Mouse (Mus musculus) hindbrain, embryonic 15.5 days (tissue): Measurements from ENCODE around the gene Hcfc2. TPM values are rescaled to one million over a fixed set of nuclear protein-coding genes. Genes with fewer than 3 reads are reported as not detected.

Source experiments
- ATAC-seq: fragments of 200-750 bp; cut with Nextera tagmentation; 2 replicates; pipeline ENCODE4 v1.8.0; 2017; ENCODE audit warnings: low read depth, moderate number of reproducible peaks, moderate TSS enrichment; ENCODE audit not compliant: low FRiP score
- H3K27ac ChIP-seq: fragments of 300-500 bp; sonication (generic); replicated peaks from 2 replicates; pipeline ENCODE4 v1.5.1; 2015; ENCODE audit warnings: mild to moderate bottlenecking, inconsistent platforms
- H3K27me3 ChIP-seq: fragments of 300-500 bp; sonication (generic); 2 replicates; pipeline ENCODE4 v1.6.1; 2015; ENCODE audit warnings: control low read depth, inconsistent platforms
- H3K36me3 ChIP-seq: fragments of 300-500 bp; sonication (generic); 2 replicates; pipeline ENCODE4 v1.6.1; 2015; ENCODE audit warnings: control low read depth, inconsistent platforms
- H3K4me1 ChIP-seq: fragments of 300-500 bp; sonication (generic); replicated peaks from 2 replicates; pipeline ENCODE4 v1.6.1; 2015; ENCODE audit warnings: control low read depth, inconsistent platforms
- H3K4me2 ChIP-seq: fragments of 300-500 bp; sonication (generic); 2 replicates; pipeline ENCODE4 v1.6.1; 2015; ENCODE audit warnings: moderate library complexity, mild to moderate bottlenecking, inconsistent platforms
- H3K4me3 ChIP-seq: fragments of 300-500 bp; sonication (generic); 2 replicates; pipeline ENCODE4 v1.5.1; 2015; ENCODE audit warnings: mild to moderate bottlenecking, inconsistent platforms
- H3K9ac ChIP-seq: fragments of 300-500 bp; sonication (generic); 2 replicates; pipeline ENCODE4 v1.6.1; 2015; ENCODE audit warnings: inconsistent platforms
- H3K9me3 ChIP-seq: fragments of 300-500 bp; sonication (generic); 2 replicates; pipeline ENCODE4 v1.6.1; 2016; ENCODE audit warnings: control low read depth, inconsistent platforms
- WGBS: fragments of 180-500 bp; shearing (Covaris S2); methylation state at CpG from one replicate; pipeline ENCODE4 v1.1.7; 2015; 5-methylcytosine and 5-hydroxymethylcytosine counted together
- polyA plus RNA-seq: library from polyadenylated mRNA; unstranded; fragments of >200 nt; fragmentation: Nextera tagmentation; extraction: Ambion mirVana; gene quantifications from 2 replicates; pipeline ENCODE4 v1.2.1, GENCODE M21; 2015

Gene Hcfc2
- polyA plus RNA-seq, 1 experiment from 2014 or later = 35.9 TPM

GRCm38 (mm10) chr10:82780322-82780721, 84.4 kb downstream of the Hcfc2 start:
- Histone ChIP-seq H3K9ac (no peak overlapping the region), H3K27me3 (no peaks in the 10 kb centered on the region), H3K4me3 (no peak overlapping the region), H3K9me3 (no peaks in the 10 kb centered on the region), H3K4me1 (peaks cover 7% of the 10 kb centered on the region), H3K27ac (no peak overlapping the region), H3K4me2 (no peak overlapping the region), H3K36me3 (no peaks in the 10 kb centered on the region)
- no peak for ATAC-seq
- 96% methylated on average over 3 of the region's 3 CpGs for WGBS

- Histone ChIP-seq H3K9me3 (no peaks in the 10 kb centered on the region), H3K36me3 (no peaks in the 10 kb centered on the region), H3K27me3 (no peaks in the 10 kb centered on the region), H3K4me3 (no peak overlapping the region), H3K4me1 (peaks cover 7% of the 10 kb centered on the region), H3K9ac (no peak overlapping the region), H3K4me2 (no peak overlapping the region), H3K27ac (no peak overlapping the region)
- ATAC-seq = no peak
Measured at GRCm38 (mm10) chr10:82780816-82781215, 84.9 kb downstream of the Hcfc2 start.

- Histone ChIP-seq H3K4me2 (no peak overlapping the region), H3K4me1 (peaks cover 7% of the 10 kb centered on the region), H3K36me3 (no peaks in the 10 kb centered on the region), H3K4me3 (no peak overlapping the region), H3K27me3 (no peaks in the 10 kb centered on the region), H3K9me3 (no peaks in the 10 kb centered on the region), H3K9ac (no peak overlapping the region), H3K27ac (no peak overlapping the region)
- ATAC-seq = no peak
- 42% methylated on average over 2 of the region's 2 CpGs for WGBS
Measured at GRCm38 (mm10) chr10:82782472-82782871, 86.5 kb downstream of the Hcfc2 start.

- no peaks in the 10 kb centered on the region for H3K36me3 ChIP-seq
- H3K9me3 ChIP-seq = no peaks in the 10 kb centered on the region
- no peaks in the 10 kb centered on the region for H3K27me3 ChIP-seq
- no peak overlapping the region for H3K4me2 ChIP-seq
- no peaks in the 10 kb centered on the region for H3K4me1 ChIP-seq
- ATAC-seq = no peak
- no peak overlapping the region for H3K4me3 ChIP-seq
- no peak overlapping the region for H3K9ac ChIP-seq
- no peak overlapping the region for H3K27ac ChIP-seq
Measured at GRCm38 (mm10) chr10:82789181-82789580, 93.2 kb downstream of the Hcfc2 start.

- no peak for ATAC-seq
- H3K9ac ChIP-seq = no peak overlapping the region
- H3K27ac ChIP-seq = no peak overlapping the region
- no peaks in the 10 kb centered on the region for H3K9me3 ChIP-seq
- WGBS = 90% methylated on average over 5 of the region's 5 CpGs
- H3K4me2 ChIP-seq = no peak overlapping the region
- H3K4me1 ChIP-seq = peaks cover 5% of the 10 kb centered on the region; the same call in 1 of the 2 replicates
- no peak overlapping the region for H3K4me3 ChIP-seq
- H3K27me3 ChIP-seq = no peaks in the 10 kb centered on the region
- no peaks in the 10 kb centered on the region for H3K36me3 ChIP-seq
Measured at GRCm38 (mm10) chr10:82790504-82790903, 94.5 kb downstream of the Hcfc2 start.

- no peak overlapping the region for H3K4me3 ChIP-seq
- H3K36me3 ChIP-seq = no peaks in the 10 kb centered on the region
- no peak overlapping the region for H3K9ac ChIP-seq
- no peaks in the 10 kb centered on the region for H3K27me3 ChIP-seq
- H3K9me3 ChIP-seq = no peaks in the 10 kb centered on the region
- H3K4me2 ChIP-seq = no peak overlapping the region
- ATAC-seq = no peak
- WGBS = 92% methylated on average over 3 of the region's 3 CpGs
- peaks cover 9% of the 10 kb centered on the region; the same call in 1 of the 2 replicates for H3K4me1 ChIP-seq
- H3K27ac ChIP-seq = no peak overlapping the region
Measured at GRCm38 (mm10) chr10:82791713-82792112, 95.8 kb downstream of the Hcfc2 start.

Other genes starting within 250 kb of the Hcfc2 start
- not detected in 2 replicates for gene Gm1553, start 203.5 kb upstream of the Hcfc2 start, polyA plus RNA-seq
- 32.6 and 36.5 TPM in 2 replicates for gene 1190007I07Rik, start 72.9 kb upstream of the Hcfc2 start, polyA plus RNA-seq
- gene Tdg, start 66.3 kb upstream of the Hcfc2 start, polyA plus RNA-seq = 146 and 153 TPM in 2 replicates
- 1.5 TPM in 2 replicates for gene Glt8d2, start 5.5 kb upstream of the Hcfc2 start, polyA plus RNA-seq
- gene Nfyb, start 68.0 kb downstream of the Hcfc2 start, polyA plus RNA-seq = 39.0 and 39.2 TPM in 2 replicates
- gene Txnrd1, start 137.8 kb downstream of the Hcfc2 start, polyA plus RNA-seq = 103 and 105 TPM in 2 replicates
- gene Eid3, start 170.5 kb downstream of the Hcfc2 start, polyA plus RNA-seq = 0.34 and 0.45 TPM in 2 replicates